Mouse (Mus musculus) hindbrain, embryonic 15.5 days (tissue): ENCODE measurements around the gene Mrps23. TPM values are rescaled to one million over a fixed set of nuclear protein-coding genes. Genes with fewer than 3 reads are reported as not detected.

Experiments
- ATAC-seq: fragments of 200-750 bp; cut with Nextera tagmentation; 2 replicates; pipeline ENCODE4 v1.8.0; 2017; ENCODE audit warnings: low read depth, moderate number of reproducible peaks, moderate TSS enrichment; ENCODE audit not compliant: low FRiP score
- H3K27ac ChIP-seq: fragments of 300-500 bp; sonication (generic); replicated peaks from 2 replicates; pipeline ENCODE4 v1.5.1; 2015; ENCODE audit warnings: mild to moderate bottlenecking, inconsistent platforms
- H3K27me3 ChIP-seq: fragments of 300-500 bp; sonication (generic); 2 replicates; pipeline ENCODE4 v1.6.1; 2015; ENCODE audit warnings: control low read depth, inconsistent platforms
- H3K36me3 ChIP-seq: fragments of 300-500 bp; sonication (generic); 2 replicates; pipeline ENCODE4 v1.6.1; 2015; ENCODE audit warnings: control low read depth, inconsistent platforms
- H3K4me1 ChIP-seq: fragments of 300-500 bp; sonication (generic); replicated peaks from 2 replicates; pipeline ENCODE4 v1.6.1; 2015; ENCODE audit warnings: control low read depth, inconsistent platforms
- H3K4me2 ChIP-seq: fragments of 300-500 bp; sonication (generic); 2 replicates; pipeline ENCODE4 v1.6.1; 2015; ENCODE audit warnings: moderate library complexity, mild to moderate bottlenecking, inconsistent platforms
- H3K4me3 ChIP-seq: fragments of 300-500 bp; sonication (generic); 2 replicates; pipeline ENCODE4 v1.5.1; 2015; ENCODE audit warnings: mild to moderate bottlenecking, inconsistent platforms
- H3K9ac ChIP-seq: fragments of 300-500 bp; sonication (generic); 2 replicates; pipeline ENCODE4 v1.6.1; 2015; ENCODE audit warnings: inconsistent platforms
- H3K9me3 ChIP-seq: fragments of 300-500 bp; sonication (generic); 2 replicates; pipeline ENCODE4 v1.6.1; 2016; ENCODE audit warnings: control low read depth, inconsistent platforms
- WGBS: fragments of 180-500 bp; shearing (Covaris S2); methylation state at CpG from one replicate; pipeline ENCODE4 v1.1.7; 2015; 5-methylcytosine and 5-hydroxymethylcytosine counted together
- polyA plus RNA-seq: library from polyadenylated mRNA; unstranded; fragments of >200 nt; fragmentation: Nextera tagmentation; extraction: Ambion mirVana; gene quantifications from 2 replicates; pipeline ENCODE4 v1.2.1, GENCODE M21; 2015

Gene Mrps23
- polyA plus RNA-seq, 1 experiment from 2014 or later, result 61.7 TPM

DNA sequence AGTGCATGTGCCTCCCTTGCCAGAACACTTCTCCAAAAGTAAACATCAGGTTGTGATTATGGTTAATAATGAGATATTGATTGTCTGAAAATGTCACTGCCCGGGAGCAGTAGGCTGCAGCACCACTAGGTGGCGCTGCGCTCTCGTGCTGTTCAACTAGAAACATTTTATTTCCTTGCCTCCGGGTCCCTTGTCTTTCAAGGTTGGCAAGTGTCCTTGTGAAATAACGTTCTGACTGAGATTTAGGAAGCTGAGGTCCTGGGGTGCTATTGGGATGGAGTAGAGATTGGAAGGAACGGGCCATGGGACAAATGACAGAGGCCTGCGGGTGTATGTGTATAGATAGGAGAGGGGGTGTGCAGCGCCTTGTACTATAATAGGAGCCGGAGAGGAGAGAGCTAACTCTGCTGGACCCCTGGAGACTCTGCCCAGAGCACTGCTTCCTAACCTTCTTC, 12.1 kb downstream of the Mrps23 start:
- Histone ChIP-seq H3K36me3 (0 out of 2 replicates have a peak, but pooled peaks cover 2% of the 10 kb centered on the region), H3K9me3 (no peaks in the 10 kb centered on the region), H3K9ac (peak overlapping the region; percentile 40), H3K27ac (peak overlapping the region; percentile 78), H3K4me2 (peak overlapping the region; percentile 53), H3K4me1 (peaks cover 21% of the 10 kb centered on the region), H3K4me3 (peak overlapping the region; percentile 19), H3K27me3 (no peaks in the 10 kb centered on the region)
- 6% methylated on average over 10 of the region's 10 CpGs for WGBS
- peak; percentile 23; the same call in 1 of the 2 replicates for ATAC-seq

DNA sequence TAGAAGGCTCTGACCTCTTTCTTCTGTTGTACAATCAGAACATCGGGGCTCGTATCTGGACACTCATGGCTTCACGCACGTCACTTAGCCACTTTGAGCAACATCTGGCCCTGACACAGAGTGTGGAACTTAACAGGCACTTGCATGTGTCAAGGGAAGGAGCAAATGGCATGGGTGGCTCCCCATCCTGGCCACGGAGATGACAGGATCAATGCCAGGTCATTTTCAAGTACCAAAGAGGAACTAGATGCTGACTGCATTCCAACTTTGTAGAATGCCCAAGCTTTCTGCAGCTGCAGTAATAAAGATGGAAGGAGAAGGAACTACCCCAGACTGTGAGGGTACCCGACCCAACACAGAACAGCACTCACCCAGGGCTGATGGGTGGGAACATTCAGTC, 14.0 kb downstream of the Mrps23 start:
- ATAC-seq, result no peak
- Histone ChIP-seq H3K36me3 (no peaks in the 10 kb centered on the region), H3K4me3 (no peak overlapping the region), H3K27me3 (no peaks in the 10 kb centered on the region), H3K9ac (no peak overlapping the region), H3K4me1 (peaks cover 21% of the 10 kb centered on the region), H3K27ac (no peak overlapping the region), H3K4me2 (no peak overlapping the region), H3K9me3 (no peaks in the 10 kb centered on the region)
- 91% methylated on average over 6 of the region's 6 CpGs for WGBS

DNA sequence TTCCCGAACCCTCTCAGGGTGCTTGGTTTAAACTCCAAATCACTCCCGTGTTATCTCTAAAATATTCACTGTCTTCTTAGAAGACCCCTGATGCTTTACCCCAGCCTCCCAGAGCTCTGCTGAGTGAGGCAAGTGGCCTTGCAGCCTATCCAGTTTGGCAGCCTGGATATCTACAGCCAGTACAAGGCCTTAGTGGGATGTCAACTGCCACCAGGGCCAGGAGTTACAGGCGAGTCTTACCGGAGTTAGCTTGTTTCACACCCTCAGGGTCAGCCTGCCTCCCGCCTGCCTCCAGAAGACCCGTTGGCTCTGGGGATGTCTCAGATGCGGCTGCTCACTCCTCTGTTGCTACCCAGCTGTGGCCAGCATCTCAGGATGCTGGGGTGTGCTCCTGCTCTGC, 14.4 kb downstream of the Mrps23 start:
- H3K27me3 ChIP-seq, result no peaks in the 10 kb centered on the region
- ATAC-seq, result no peak
- H3K4me2 ChIP-seq, result no peak overlapping the region
- H3K36me3 ChIP-seq, result no peaks in the 10 kb centered on the region
- H3K9ac ChIP-seq, result no peak overlapping the region
- 72% methylated on average over 7 of the region's 7 CpGs for WGBS
- no peaks in the 10 kb centered on the region for H3K9me3 ChIP-seq
- no peak overlapping the region for H3K4me3 ChIP-seq
- H3K27ac ChIP-seq, result no peak overlapping the region
- H3K4me1 ChIP-seq, result peaks cover 21% of the 10 kb centered on the region

DNA sequence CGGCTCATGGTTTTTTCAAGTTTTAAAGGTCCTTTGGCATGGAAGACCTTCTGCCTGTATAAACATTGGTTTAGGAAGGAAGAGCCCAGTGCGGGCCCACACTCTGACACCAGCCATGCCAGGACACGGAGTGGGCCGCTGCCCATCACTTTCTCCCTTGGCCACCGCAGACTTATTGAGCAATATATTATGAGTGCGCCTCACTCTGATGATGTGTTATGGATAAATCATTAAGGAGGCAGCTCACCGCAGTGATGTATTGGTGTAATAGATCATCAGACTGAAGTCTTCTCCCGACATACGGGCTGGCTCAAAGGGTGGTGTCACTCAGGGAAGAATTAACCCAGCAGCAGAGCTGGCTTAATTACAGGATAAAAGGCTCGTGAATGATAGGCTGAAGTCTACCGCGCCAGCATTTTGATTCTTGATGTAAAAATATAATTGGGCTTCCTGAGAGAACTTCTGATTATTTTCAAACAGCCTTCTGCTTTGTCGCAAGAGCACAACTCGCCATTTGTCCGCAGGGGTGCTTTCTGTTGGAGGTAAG, 17.8 kb downstream of the Mrps23 start:
- H3K4me3 ChIP-seq, result no peak overlapping the region
- ATAC-seq, result no peak
- H3K27ac ChIP-seq, result no peak overlapping the region
- no peaks in the 10 kb centered on the region for H3K9me3 ChIP-seq
- no peak overlapping the region for H3K4me2 ChIP-seq
- H3K36me3 ChIP-seq, result no peaks in the 10 kb centered on the region
- WGBS, result 74% methylated on average over 15 of the region's 15 CpGs
- H3K27me3 ChIP-seq, result no peaks in the 10 kb centered on the region
- H3K9ac ChIP-seq, result no peak overlapping the region
- H3K4me1 ChIP-seq, result no peaks in the 10 kb centered on the region

DNA sequence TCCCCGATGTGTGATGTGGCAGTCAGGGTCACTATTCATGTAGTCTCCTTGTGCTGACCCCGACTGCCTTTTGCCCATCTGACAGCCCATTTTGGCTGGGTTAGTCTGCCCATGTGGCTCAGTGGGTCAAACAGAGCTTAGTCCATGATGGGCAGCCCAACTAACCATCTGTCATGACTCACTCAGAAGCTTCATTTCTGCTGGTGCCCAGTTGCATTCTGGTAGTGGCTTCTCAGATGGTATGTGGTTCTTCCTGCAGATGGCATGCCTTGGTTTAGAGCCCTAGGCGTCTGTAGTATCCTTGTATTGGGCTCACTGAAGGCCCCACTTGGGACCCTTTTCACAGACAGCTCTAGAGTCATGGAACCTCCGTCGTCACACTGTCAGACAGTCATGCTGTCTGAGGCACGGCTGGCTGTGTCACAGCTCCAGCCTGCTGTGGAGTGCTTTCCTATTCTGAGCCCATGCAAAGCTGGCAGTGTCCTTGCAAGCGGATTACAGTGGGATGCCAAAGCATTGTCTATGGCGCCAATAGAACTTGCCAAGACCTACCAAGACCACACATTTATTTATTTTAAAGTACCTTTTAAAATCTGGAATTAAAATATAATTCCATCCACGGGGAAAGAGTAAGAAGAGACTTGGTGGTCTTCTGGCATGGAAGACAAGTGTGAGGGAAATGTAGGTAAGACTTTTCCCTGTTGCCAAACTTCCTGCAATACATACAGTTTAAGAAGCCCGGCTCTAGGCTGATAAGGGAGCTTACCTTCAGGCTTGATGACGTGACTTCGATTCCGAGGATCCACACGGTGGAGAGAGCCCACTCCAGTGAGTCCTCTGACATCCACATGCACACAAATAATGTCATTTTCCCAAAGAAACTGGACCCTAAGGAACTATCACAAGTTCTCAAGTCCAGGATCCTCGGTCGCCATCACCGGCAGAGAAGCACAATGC, 23.1 kb downstream of the Mrps23 start:
- Histone ChIP-seq H3K27me3 (no peaks in the 10 kb centered on the region), H3K4me2 (no peak overlapping the region), H3K27ac (no peak overlapping the region), H3K9ac (no peak overlapping the region), H3K4me3 (no peak overlapping the region), H3K36me3 (no peaks in the 10 kb centered on the region), H3K9me3 (no peaks in the 10 kb centered on the region), H3K4me1 (no peaks in the 10 kb centered on the region)
- WGBS, result 88% methylated on average over 17 of the region's 17 CpGs
- no peak for ATAC-seq

DNA sequence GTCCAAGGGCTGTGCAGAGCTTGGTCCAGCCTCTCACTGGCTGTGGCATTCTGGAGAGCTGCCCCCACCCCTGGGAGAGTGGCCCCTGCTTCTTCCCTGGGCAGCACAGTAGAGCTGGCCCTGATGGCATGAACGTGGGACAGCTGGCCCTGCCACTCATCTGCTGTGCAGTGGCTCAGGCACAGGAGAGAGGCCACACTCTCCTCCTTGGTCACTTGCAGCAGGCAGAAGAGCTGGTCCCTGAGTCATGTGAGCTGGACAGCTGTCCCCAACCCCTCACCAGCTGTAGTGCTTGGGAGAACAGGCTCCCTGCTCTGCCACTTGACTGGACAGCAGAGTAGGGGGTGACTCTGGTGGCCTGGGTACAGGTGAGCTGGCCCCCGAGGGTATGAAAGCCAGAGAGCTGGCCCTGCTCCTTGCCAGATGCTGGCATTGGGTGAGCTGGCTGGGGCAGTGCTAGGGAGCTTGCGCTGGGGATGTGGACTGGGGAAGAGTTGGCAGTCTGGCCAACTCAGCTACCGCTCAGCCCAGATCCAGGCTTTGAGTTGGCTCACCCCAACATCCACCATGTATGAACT, 27.1 kb downstream of the Mrps23 start:
- 58% methylated on average over 4 of the region's 4 CpGs for WGBS

DNA sequence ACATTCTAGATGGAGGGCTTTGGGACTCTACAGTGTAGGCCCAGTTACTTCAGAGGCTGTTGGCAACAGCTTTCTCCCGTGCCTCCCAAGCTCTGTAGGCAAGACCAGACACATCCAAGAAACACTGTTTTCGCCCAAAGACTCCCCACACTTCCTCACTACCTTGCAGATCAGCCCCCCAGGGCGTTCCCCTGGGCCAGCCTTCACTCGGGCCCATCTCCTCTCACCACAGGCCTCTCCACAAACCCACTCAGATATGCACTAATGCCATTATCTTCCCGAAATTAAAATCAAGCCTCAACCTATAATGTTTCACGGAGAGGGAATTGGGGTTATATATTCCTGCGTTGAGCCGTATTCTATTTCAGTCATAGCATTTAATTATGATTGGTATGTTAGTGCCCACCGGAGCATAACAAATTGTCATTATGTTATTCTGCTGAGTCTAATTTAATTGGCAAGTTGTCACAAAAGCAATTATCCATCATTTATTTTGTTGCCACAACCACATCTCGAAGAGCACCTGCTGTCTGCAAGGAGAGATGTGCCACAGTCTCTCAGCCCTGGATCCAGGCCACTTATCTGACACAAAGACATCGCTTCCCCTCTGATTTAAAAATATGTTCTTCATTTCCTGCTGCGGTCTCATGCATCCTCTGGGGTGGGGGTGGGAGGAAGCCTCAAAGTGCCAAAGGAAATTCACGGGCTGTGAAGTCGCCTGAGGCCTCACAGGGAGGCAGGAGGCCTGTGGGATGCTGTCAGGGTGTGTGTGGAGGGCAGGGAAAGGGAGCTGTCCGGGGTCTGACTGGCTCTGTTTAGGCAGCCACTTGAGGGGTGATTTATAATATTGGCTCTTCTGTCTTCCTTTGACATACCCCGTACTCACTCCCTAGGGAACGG, 29.6 kb downstream of the Mrps23 start:
- peak; percentile 75 for ATAC-seq
- Histone ChIP-seq H3K9me3 (no peaks in the 10 kb centered on the region), H3K4me3 (no peak overlapping the region), H3K9ac (no peak overlapping the region), H3K27ac (peak overlapping the region; percentile 73), H3K4me2 (no peak overlapping the region), H3K36me3 (no peaks in the 10 kb centered on the region), H3K27me3 (no peaks in the 10 kb centered on the region), H3K4me1 (peaks cover 38% of the 10 kb centered on the region)
- WGBS, result 23% methylated on average over 17 of the region's 17 CpGs

More for the DNA sequence above, 27.1 kb downstream of the Mrps23 start:
- Histone ChIP-seq H3K27ac (no peak overlapping the region), H3K9ac (no peak overlapping the region), H3K36me3 (no peaks in the 10 kb centered on the region), H3K4me1 (peaks cover 33% of the 10 kb centered on the region), H3K9me3 (no peaks in the 10 kb centered on the region), H3K4me2 (no peak overlapping the region), H3K4me3 (no peak overlapping the region), H3K27me3 (no peaks in the 10 kb centered on the region)
- ATAC-seq, result peak; percentile 19; the same call in 1 of the 2 replicates

DNA sequence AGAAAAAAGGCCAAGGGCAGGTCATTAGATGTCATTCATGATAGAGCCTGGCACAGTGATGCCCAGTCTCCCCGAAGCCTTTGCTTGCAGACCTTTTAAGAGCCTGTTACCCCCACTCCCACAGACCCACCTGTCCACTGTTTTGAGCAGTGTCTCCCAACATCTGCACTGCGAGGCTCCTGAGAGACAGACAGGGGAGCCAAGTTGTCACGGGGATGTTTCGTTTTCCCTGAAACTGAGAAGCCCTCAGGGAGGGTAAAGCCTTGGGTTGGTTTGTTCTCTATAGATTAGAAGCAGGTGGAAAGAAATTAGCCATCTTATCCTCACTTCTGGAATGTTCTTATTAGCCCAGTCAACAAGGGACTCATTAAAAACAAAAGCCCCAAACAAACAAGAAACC, 30.6 kb downstream of the Mrps23 start:
- Histone ChIP-seq H3K9ac (no peak overlapping the region), H3K36me3 (no peaks in the 10 kb centered on the region), H3K4me1 (peaks cover 42% of the 10 kb centered on the region), H3K9me3 (no peaks in the 10 kb centered on the region), H3K27ac (0 out of 2 replicates have a peak overlapping the region, but pooled peaks have one; percentile 7), H3K4me3 (no peak overlapping the region), H3K27me3 (no peaks in the 10 kb centered on the region), H3K4me2 (no peak overlapping the region)
- no peak for ATAC-seq
- 35% methylated on average over 4 of the region's 4 CpGs for WGBS

DNA sequence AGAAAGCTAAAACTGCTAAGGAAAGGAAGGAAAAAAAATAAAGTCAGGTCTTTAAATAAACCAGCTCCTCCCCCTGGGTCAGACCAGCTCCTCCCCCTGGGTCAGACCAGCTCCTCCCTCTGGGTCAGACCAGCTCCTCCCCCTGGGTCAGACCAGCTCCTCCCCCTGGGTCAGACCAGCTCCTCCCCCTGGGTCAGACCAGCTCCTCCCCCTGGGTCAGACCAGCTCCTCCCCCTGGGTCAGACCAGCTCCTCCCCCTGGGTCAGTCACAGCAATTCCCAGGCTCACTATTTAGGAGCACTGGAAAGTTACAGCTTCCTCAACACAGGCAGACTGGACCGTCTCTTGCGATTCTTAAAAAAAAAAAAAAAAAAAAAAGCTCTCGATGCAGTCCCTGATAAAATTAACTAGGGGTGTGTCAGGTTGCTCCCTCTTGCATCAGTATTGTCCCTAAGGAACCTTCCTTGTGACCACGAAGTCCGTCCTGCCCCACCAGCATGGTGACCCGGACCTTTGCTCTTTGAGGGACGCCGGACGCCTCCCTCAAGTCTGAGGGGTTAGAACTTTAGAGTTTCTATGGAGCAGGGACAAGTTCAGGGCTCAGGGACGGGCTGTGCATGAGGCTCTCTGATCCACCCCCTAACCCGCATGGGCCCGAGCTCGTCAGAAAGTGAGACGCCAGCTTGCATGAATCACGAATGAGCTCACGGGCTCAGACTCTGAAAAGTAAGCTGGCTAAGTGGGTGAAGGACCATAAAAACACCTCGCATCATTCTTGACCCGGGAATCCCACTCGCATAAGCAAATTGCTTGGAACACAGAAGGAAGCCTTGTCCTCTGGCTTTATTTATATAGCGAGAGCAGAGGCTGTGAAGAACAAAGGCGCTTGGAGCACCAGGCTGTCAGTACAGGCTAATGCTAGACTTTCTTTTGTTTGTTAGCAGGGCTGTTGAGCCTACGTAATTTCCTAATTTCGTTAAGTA, 31.3 kb downstream of the Mrps23 start:
- H3K9ac ChIP-seq, result no peak overlapping the region
- no peaks in the 10 kb centered on the region for H3K36me3 ChIP-seq
- H3K4me1 ChIP-seq, result peaks cover 49% of the 10 kb centered on the region
- no peak for ATAC-seq
- H3K4me2 ChIP-seq, result peak overlapping the region; percentile 23
- H3K27ac ChIP-seq, result peak overlapping the region; percentile 26; the same call in 1 of the 2 replicates
- no peak overlapping the region for H3K4me3 ChIP-seq
- 9% methylated on average over 23 of the region's 23 CpGs for whole genome bisulfite sequencing
- no peaks in the 10 kb centered on the region for H3K9me3 ChIP-seq
- H3K27me3 ChIP-seq, result no peaks in the 10 kb centered on the region

DNA sequence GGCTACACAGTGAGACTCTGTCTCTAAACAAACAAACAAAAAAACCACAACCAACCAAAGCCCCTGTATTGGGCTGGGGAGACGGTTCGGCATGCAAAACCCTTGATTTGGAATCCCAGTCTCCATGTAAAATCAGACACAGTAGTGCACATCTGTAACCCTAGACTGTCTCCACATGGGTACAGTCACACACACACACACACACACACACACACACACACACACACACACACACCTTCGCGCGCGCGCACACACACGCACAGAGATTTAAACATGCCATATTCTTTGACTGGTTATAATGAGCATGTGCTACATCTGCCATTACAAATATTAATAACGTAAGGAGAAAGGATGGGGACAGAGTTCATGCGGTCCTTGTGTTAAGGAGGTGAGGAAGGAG, 36.1 kb downstream of the Mrps23 start:
- Histone ChIP-seq H3K4me1 (peaks cover 39% of the 10 kb centered on the region), H3K4me2 (no peak overlapping the region)

More for the DNA sequence above, 36.1 kb downstream of the Mrps23 start:
- Histone ChIP-seq H3K36me3 (no peaks in the 10 kb centered on the region), H3K9me3 (no peaks in the 10 kb centered on the region), H3K27me3 (no peaks in the 10 kb centered on the region), H3K4me3 (no peak overlapping the region), H3K27ac (peak overlapping the region; percentile 75), H3K9ac (no peak overlapping the region)
- WGBS, result 41% methylated on average over 10 of the region's 10 CpGs
- no peak for ATAC-seq
